Mouse (Mus musculus): ENCODE data around the gene Sbsn.

Gene Sbsn

DNA sequence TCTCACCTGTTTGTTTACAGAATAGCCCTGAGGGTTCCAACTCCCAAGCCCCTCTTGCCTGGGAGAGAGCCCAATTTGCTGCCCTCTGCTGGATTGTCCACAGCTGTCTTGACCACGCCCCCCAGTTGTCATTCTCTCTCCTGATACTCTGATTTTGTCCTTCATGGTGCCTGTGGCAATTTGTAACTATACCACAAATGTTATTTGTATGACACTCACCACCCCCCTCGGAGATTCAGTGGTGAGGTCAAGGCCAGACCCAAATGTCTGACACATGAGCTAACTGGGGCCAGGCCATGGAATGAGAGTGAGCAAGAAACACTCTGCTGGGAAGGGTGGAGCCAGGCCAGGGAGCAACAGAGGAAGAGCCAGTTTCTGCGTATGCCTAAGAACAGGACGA, 7.6 kb downstream of the Sbsn start:
- DNase-seq: peak; percentile 45

DNA sequence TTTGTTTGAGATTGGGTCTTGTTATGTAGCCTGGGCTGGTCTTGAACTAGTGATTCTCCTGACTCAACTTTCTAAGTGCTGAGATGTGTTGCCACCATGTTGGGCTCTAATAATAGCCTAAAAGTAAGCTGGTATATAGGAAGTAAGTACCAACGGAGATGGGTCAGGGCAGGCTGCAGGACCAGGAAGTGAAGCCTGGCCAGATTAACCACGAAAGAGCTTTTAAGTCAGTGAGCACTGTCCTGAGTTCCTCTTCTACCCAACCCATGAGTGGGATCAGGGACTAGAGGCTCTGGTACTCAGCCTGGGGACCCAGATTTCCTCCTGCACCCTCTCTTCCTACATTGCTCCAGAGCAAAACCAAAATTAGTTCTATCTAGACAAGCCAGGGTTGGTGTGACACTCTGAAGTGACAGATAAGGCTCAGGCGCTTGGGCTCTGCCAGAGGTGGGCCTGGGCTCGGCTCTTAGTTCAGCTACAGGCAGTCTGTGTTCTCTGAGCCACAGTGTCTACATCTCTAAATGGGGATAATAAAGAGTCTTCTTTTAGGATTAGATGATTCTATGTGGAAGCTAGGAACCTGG, 10.6 kb downstream of the Sbsn start:
- DNase-seq: peak; percentile 12

DNA sequence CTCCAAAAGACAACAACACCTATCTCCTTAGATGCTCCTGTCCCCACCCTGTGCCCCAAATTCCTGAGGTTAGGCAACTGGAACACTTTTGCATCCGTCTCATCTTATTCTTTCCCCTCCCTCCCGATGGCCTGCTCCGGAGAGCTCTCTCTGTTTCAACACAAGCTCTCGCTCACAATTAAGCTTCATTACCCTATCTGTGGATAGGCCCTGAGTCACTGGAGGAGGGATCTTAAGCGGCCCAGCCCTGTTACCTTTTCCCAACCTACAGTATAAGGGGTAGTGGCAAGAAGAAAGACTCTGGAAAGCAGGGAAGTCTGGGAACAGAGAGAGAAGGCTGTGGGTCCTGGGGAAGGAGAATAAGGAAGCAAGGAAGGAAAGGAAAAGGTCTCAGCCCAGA, 12.2 kb downstream of the Sbsn start, which contains the start of gene Dmkn:
Dmkn (plus strand) TSS at position 301 of the 400 bp plus-strand sequence.
- DNase-seq: no peak

GRCm38 (mm10) chr7:30765173-30765572, 13.9 kb downstream of the Sbsn start:
- DNase-seq: no peak

- DNase-seq: no peak
Observed at GRCm38 (mm10) chr7:30766408-30766807, 15.1 kb downstream of the Sbsn start.

DNA sequence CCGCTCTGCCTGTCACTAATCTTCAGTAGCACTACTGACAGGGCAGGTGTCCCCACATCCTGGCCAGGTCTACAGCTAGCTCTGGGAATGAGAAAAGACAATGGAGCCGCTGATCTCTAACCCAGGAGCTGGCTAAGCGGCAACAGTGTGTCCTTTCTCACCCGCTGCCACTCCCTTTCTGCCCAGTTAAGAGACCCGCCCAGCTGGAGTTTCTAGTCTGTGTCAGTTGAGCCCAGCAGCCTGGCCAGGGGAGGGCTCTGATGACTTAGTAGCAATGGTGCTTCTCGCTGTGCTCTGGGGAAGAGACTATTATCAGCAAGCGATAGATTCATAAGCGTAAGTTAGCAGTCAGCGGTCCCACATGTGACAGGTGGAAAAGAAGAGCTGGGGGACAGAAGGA, 18.0 kb downstream of the Sbsn start:
- peak; percentile 21 for DNase-seq

GRCm38 (mm10) chr7:30776104-30776503, 24.8 kb downstream of the Sbsn start:
- peak; percentile 31 for DNase-seq

DNA sequence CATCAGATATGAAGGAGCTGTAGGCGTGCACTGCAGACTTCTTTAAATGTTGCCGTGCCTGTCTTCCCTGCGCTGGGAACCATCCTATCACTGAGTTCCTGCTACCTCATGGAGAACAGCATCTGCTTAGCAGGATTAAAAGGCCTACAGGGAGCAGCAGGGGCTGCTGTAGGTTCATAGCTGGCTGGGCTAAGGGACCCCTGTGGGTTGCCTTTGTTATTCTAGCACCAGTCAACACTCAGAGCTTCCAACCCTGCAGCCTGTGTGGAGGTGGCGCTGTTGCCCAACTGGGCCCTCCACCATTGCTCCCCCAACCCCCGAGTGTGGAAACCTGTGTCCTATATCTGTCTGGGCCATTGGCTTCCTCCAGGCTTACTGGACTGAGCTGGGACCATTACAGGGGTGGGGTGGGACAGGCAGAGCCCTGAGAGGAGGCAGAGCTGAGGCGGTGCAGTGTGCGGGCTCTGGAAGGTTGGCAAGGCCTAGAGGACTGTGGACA, 25.9 kb downstream of the Sbsn start:
- no peak for DNase-seq

GRCm38 (mm10) chr7:30777911-30778310, 26.6 kb downstream of the Sbsn start:
- no peak for DNase-seq

- DNase-seq: no peak
Observed at GRCm38 (mm10) chr7:30781792-30782191, 30.5 kb downstream of the Sbsn start.

DNA sequence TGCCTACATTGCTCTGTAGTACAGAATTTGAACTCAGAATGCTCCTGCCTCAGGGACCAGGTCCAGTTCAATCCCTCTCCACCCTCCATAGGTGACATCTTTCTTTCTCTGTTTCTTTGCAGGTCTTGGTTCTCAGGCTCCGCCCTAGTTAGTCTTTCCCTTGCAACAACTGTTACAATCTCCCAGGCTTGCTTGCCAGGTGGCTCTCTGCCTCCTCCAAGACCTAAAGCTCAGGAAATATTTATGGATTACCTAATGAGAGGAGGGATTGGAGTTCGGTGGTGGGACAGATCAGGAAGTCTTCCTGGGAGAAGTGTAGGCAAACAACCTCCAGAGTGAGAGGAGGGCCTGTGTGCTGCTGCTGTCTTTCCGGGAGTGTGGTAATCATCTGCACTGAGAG, 31.4 kb downstream of the Sbsn start:
- DNase-seq: no peak

- peak; percentile 64 for DNase-seq
Observed at GRCm38 (mm10) chr7:30785154-30785553, 33.9 kb downstream of the Sbsn start.

DNA sequence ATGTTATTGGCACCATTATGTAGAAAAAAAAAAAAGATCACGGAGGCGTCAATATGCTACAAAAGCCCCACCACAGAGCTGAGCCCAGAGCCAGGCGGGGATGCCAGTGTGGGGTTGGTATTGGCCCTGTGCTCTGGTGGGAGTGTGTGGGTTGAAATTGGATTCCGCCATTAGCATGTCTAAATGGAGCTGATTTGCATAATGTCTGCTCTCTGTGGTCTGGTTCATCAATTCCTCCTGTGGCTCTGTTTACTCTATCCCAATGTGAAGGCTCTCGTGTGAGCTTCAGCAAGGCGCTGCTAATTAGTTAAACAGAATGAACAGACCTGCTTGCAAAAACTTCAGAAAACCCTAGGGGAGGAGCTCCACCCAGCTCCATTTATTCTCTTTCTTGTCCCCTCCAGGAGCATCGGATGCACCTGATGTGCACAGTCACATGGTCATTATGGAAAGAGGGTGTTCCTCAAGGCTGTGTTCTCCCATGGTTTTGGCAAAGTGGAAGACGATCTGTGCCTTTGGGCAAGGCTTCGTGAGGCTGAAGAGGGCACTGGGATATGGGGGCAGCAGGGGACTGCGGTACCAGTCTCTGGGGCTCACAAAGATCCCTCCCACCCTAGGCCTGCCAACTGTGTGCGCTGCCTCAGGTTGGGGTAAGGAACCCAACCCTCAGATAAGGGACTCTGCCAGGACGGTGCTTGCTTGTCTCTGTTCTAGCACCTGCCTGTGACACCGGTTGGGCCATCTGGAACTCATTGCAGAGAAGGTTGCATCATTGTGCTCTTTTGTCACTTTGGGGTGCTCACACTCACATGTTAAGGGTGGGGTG, 34.7 kb downstream of the Sbsn start:
- no peak for DNase-seq

- DNase-seq: no peak
Observed at GRCm38 (mm10) chr7:30787377-30788022, 36.2 kb downstream of the Sbsn start, which contains the start of gene Krtdap. Gene Krtdap (plus strand): TSS chr7:30787896.

GRCm38 (mm10) chr7:30790141-30790540, 38.9 kb downstream of the Sbsn start:
- DNase-seq: no peak

- no peak for DNase-seq
Observed at GRCm38 (mm10) chr7:30791921-30792320, 40.6 kb downstream of the Sbsn start.

GRCm38 (mm10) chr7:30794921-30795320, 43.6 kb downstream of the Sbsn start:
- DNase-seq: no peak

DNA sequence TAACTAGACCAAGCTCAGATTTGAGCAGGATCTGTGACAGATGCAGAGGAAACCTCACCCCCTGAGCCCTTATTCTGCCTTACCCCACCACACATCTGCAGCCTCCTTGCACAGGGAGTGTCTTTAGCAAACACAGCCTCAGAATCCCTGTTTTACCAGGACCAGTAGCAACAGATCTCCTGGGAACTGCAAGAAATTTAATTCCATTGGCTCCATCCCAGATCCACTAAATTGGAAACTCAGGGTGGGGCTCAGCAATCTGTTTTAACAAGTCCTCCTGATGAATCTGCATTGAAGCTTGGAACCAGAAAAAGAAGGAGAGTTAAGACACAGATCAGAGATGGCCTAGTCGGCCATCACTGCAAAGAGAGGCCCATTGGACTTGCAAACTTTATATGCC, 45.5 kb downstream of the Sbsn start:
- no peak for DNase-seq

GRCm38 (mm10) chr7:30800653-30801052, 49.4 kb downstream of the Sbsn start:
- no peak for DNase-seq

DNA sequence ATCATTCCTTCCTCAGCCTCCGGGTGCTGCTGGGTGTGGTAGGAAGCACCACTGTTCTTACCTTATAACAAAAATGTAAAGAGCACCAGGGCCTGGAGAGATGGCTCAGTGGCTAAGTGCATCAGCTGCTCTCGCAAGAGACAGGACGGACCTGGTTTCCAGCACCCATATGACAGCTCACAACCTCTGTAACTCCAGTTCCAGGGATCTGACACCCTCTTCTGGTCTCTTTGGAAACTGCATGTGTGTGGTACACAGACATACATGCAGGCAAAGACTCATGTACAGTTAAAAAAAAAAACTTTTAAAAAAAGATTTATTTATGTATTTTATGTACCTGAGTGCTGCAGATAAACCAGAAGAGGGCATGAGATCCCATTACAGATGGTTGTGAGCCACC, 52.0 kb downstream of the Sbsn start:
- DNase-seq: no peak

DNA sequence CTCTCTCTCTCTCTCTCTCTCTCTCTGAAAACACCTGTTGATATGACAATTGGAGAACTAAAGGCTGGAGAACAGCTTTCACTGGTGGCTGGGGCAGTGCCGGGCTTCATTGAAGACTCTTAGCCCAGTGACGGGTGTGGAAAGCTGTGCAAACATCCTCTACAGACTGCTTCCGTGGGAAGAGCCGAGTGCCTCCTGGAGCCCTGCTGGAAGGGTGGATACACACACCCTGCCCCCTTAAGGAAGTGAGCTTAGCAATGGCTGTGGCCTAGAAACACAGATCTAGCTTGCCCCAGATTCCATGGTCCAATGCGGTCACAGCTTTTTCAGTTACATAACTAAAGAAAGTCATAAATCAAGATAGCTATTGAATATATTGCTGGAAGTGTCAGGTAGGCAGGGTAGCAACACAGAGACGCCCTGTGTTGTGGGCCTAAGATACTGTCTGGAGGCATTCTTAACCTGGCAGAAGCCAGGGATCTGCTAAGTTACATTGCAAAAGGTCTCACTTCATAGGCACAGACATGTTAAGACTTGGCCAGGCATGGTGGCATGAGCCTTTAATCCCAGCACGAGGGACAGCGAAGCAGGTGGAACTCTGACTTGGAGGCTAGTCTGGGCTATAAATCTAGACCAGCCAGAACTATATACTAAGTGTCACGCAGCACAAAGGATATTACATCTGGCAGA, 52.9 kb downstream of the Sbsn start:
- DNase-seq: peak; percentile 57
